Mouse (Mus musculus) thymus, postnatal 14 days (tissue): ENCODE measurements around the gene Gpr39.
A peak's percentile ranks its signal among the peaks of the same experiment; 100 is the strongest.

Experiments
- DNase-seq: peaks from one replicate; pipeline ENCODE4 v3.0.0; 2021

Gpr39 gene

DNA sequence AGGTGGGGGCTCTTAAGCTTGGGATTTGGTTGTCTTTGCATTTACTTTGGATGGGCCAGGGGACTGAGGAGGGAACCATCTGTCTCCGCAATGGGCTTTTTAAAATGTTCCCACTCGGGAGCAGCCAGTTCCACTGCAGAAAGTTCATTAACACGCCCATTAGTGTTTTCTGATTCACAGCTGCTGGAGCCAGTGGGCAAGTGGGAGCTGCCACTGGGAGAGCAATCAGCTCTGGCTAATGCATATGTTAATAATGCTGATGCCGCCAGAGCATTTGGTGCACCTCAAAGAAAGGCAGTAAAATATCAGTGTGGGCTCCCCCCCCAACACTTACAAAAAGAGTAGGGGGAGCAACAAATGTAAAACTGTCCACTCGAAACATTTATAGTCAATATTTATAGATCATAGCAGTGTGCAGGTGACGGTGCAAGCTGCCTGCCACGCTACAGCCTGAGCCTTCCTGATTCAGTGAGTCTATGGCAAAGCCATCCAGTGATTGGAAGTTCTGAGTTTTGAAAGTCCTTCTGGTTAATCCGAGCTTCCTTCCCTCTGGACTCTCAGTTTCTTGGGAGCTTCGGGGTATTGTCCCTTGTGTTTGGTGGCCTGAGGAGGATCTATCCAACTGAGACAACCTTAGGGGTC is 136.5 kb downstream of the Gpr39 start:
- no peak for DNase-seq

DNA sequence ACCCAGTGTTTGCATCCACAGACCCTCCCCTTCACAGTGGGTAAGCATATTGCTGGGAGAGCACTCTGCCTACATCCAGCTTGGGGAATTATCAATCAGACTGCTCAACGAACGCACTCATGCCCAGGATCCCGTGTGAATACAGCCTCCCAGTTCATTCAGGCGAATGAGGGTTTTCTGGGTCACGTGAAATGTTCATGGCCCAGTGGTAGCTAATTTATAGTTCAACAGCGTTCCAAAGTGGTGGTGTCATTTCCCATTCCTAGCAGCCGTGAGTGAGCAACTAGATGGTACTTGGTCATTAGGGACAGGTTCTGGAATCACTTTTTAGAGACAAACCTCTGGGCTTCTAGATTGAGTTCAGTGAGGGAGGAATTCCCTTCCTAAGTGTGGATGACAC is 144.3 kb downstream of the Gpr39 start:
- no peak for DNase-seq

DNA sequence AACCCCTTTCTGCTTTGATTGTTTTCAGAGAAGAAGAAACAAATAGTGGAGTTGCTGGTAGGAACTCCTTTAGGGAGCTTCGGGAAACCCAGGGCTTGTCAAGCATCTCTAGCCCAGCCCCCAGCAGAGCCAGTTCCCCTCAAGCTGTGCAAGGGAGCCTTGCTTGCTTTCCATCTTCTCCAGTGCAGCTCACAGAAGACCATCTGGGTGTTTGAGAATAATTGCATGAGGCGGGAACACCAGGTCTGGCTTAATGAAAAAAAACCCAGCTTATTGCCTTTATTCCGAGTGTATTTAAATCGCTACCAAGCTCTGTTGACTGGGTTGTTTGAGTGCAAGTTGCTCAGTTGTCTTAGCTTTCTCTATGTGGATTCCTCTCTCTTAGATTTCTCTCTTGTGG is 146.8 kb downstream of the Gpr39 start:
- no peak for DNase-seq

DNA sequence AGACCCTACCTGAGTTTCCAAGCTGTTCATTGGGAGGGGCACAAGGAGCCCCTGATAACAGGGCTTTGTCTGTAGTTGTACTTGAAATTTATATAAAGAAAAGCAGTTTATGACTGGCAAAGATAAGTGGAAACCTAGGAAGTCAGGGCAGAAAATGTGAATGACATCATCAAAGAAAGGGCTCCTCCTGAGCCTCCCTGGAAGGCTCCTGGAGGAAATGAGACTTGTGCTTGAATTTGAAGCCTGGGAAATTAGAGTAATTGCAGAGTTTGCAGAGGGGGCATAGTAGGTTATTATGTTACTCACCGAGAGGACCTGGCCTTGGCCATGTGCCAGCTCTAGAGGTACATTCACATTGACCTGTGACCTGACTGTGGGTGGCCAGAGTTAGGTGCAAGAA is 160.7 kb downstream of the Gpr39 start:
- no peak for DNase-seq

- DNase-seq: peak; percentile 50
Observed at GRCm38 (mm10) chr1:125839746-125840392, 163.1 kb downstream of the Gpr39 start.

GRCm38 (mm10) chr1:125854646-125855045 is 177.9 kb downstream of the Gpr39 start:
- no peak for DNase-seq

DNA sequence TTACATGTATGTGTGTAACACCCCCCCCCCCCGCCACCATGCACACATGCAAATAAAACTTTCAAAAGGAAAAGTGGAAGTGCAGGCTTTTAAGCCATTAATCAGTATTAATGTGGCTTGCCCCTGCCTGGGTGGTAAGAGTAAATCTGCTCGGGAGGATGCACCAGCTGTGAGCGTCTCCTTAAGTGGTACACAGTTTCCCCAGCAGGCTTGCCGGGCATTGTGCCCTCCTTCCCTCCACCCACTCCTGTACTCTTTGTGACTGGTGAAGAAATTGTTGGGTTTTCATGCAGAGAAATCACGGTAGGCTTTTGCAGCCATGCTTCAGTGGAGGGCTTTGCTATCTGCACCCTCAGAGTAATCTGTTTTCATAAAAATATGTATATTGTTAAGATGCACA is 181.8 kb downstream of the Gpr39 start:
- no peak for DNase-seq

DNA sequence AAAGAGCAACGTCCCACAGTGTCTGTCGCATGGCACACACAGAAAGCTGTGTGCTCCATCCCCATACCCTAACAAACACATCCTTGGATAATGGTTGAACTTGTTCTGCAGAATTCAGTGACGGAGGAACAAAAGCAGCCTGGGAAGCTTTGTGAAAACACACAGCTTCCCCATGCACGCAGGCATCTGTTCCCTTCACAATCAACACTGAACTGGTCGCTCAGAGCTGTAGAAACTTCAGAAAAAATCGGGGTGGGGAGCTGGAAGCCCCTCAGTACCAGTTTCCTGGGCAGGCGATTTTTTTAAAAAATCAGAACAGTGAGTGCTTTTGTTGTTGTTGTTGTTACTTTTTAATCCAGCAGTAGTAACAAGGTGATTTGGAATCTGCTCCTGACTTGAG is 193.3 kb downstream of the Gpr39 start:
- DNase-seq: no peak

DNA sequence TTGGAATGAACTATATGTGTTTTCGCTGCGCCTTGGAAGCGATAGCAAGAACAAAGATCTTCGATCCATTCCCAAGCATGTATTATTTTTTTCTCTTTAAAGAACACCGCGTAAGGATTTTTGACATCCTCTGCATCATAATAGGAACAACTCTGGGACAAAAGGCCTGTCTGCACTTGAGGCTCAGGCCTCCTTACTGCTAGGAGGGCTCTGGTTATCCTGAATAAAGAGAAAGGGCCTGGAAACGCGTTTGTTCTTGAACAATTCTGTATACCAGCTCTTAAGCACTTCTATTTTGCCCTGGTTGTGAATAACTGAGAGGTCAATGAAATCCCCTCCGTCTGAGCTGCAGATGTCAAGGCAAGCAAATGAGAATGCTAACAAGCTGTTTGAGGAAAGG is 216.4 kb downstream of the Gpr39 start:
- no peak for DNase-seq

GRCm38 (mm10) chr1:125910211-125910870 is 233.5 kb downstream of the Gpr39 start:
- DNase-seq: peak; percentile 25

DNA sequence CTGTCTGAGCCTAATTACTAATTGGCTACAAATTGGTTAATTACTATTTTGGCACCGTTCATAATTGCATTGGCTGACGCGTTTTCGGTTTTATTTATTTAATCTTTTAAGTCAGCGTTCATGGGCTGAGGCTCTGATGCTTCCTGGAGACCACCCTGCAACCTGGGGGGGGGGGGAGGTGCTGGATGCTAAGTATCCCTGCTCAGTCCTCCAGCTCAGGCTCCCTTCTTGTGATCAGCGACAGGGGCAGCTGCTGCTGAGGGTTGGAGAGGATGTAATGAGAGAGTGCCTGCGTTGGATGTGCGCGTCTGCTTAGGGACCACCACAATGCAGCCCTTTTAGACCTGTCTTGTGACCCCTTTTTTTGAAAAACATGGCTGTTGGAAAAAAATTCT is 234.1 kb downstream of the Gpr39 start:
- no peak for DNase-seq

DNA sequence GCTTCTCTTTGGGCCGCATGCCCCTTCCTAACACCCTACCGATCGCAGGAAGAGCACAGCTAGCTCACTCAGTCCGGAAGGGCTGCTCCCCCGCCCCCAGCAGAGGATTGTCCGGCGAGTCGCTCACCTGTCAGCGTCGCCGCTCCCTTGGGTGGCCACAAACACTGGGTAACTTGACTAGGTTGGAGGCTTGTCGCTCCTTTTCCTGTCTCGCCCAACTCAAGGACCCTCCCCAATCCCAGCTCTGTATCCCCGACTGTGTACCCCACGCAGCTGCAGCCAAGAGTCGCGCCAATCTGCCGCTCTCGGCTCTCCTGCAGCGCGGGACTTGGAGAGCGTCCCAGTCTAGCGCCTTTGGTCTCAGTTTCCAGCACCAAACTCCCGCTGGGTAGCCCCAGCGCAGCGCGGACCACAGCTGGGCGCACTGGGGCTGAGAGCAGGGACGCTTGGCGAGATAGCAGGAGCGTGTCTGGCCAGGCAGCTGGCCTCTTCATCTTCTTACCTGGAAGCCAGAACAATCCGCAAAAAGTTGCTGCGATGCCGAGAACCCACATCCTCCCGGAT is 234.6 kb downstream of the Gpr39 start:
- DNase-seq: peak; percentile 7

GRCm38 (mm10) chr1:125911901-125912445 is 235.2 kb downstream of the Gpr39 start:
- DNase-seq: peak; percentile 45

DNA sequence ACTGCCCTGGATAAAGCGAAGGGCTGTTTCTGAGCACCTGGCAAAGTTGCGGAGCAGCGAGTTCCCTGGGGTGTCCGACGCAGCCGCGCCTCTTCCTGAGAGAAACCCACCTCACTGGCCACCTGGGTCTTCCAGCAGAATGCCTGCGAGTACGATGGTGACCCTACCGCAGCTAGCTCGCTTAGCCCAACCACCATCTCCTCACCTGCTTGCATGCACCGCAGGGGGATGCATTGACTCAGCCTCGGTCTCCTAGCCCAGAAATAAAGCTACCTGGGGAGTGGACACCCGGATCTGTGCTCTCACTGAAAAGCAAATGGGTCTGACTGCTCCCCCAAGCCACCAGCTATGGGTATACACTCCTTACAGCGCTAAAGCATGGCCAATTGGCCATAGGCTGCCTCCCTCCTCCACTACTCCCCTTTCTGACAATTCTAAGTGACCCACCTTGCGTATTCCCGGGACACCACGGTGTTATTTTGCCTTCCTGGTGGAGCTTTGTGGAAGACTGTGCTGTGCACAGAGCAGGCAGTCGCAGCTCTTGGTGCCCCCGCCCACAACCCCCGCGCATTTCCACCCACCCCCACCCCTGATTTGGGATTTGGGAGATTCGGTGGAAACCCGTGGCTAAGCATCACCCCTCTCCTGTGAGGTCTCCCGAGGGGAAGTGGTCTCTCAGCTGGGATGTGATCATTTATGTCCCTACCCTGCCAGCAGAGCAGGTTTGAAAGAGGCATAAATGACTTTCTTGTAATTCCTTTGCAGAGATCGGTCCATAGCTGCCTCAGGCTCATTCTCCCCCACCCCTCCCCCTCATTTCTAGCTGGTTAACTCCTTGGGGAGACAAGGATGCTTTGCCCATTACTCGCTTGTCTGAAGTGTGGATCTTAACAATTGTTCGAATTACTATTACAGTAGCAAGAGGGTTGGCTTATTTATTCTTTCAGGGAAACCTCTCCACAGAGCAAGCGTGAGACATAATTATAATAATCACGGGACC is 236.1 kb downstream of the Gpr39 start, which contains the start of gene Lypd1:
Gene Lypd1, minus strand, starts transcription at position 501 of the 1,000 bp plus-strand sequence.
- DNase-seq: no peak

DNA sequence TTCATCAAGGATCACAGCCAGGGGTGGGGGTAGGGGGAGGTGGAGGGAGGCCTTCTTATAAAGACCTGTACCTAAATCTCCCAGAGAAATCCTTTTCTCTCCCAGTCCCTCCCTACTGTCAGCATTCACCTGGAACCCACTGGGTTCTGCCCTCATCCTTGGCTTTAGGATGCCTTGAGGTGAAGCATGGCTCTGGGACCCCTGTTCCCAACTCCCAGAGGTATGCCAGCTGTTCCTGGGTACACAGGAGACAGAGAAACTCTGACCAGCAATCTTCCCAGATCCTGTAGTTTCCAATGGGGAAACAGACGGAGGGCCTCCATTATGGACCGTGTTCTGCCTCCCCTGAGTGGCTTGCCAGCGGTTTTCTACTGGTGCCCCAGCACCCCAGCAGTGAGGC is 243.9 kb downstream of the Gpr39 start:
- DNase-seq: no peak

DNA sequence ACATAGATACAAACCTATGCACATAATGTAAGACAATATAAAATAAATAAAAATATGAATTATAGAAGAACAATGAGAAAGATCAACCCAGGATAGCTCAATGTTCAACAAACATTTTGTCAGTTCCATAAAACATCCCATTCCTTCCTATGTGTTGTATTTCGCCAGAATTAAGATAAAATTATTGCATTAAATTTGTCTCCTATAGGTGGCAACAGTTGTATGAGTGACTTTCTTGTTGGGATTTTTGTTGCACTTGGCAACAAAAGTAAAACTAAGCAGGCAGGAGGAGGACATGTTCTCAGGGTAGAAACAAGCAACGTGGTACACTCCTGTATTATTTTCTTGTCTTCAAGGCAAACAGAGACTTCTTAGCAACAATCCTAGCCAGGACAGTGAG is 246.3 kb downstream of the Gpr39 start:
- no peak for DNase-seq
